Mouse (Mus musculus) liver, embryonic 14.5 days (tissue): ENCODE measurements around the gene Ndufs2. TPM values are rescaled to one million over a fixed set of nuclear protein-coding genes. Genes with fewer than 3 reads are reported as not detected.

ENCODE experiments used
- ATAC-seq: fragments of 200-750 bp; cut with Nextera tagmentation; 2 replicates; pipeline ENCODE4 v1.8.0; 2017; ENCODE audit warnings: moderate number of reproducible peaks, mild to moderate bottlenecking, moderate library complexity; ENCODE audit not compliant: insufficient read depth
- DNase-seq, 3 experiments: peaks; one replicate each; pipeline ENCODE4 v3.0.0-alpha.2; 2012 to 2013; ENCODE audit warnings: low read depth in 3 of 3, low spot score in 3 of 3
- H3K27ac ChIP-seq: fragments of 300-500 bp; sonication (generic); 2 replicates; pipeline ENCODE4 v1.5.1; 2014; ENCODE audit warnings: moderate library complexity, mild to moderate bottlenecking, control low read depth, inconsistent platforms
- H3K27me3 ChIP-seq: fragments of 300-500 bp; sonication (generic); 2 replicates; pipeline ENCODE4 v1.6.1; 2014; ENCODE audit warnings: mild to moderate bottlenecking, low read length, moderate library complexity; ENCODE audit not compliant: control insufficient read depth, insufficient read depth
- H3K36me3 ChIP-seq: fragments of 300-500 bp; sonication (generic); replicated peaks from 2 replicates; pipeline ENCODE4 v1.6.1; 2014; ENCODE audit warnings: low read depth; ENCODE audit not compliant: control insufficient read depth, insufficient read depth
- H3K4me1 ChIP-seq, 2 experiments: fragments of 200-500 bp in 1 of 2; fragments of 300-500 bp in 1 of 2; sonication (generic) in 1 of 2; replicated peaks; 2 replicates each; pipeline ENCODE4 v1.6.1; 2012 to 2014; ENCODE audit warnings: antibody characterized with exemption in 1 of 2, inconsistent platforms in 1 of 2, low read length in 1 of 2; ENCODE audit not compliant: control insufficient read depth in 2 of 2, insufficient read depth in 2 of 2
- H3K4me2 ChIP-seq: fragments of 300-500 bp; sonication (generic); 2 replicates; pipeline ENCODE4 v1.6.1; 2014; ENCODE audit warnings: low read depth, mild to moderate bottlenecking, control low read depth, moderate library complexity
- H3K4me3 ChIP-seq, 2 experiments: fragments of 200-500 bp in 1 of 2; fragments of 300-500 bp in 1 of 2; sonication (generic) in 1 of 2; 2 replicates each; pipeline ENCODE4 v1.5.1; 2012 to 2014; ENCODE audit warnings: low read depth in 2 of 2, low read length in 2 of 2, mild to moderate bottlenecking in 2 of 2, control low read depth in 1 of 2, inconsistent platforms in 1 of 2, moderate library complexity in 1 of 2; ENCODE audit not compliant: insufficient read depth in 1 of 2
- H3K9ac ChIP-seq: fragments of 300-500 bp; sonication (generic); replicated peaks from 2 replicates; pipeline ENCODE4 v1.6.1; 2014; ENCODE audit warnings: mild to moderate bottlenecking, control low read depth, moderate library complexity
- H3K9me3 ChIP-seq: fragments of 300-500 bp; sonication (generic); 2 replicates; pipeline ENCODE4 v1.6.1; 2016; ENCODE audit warnings: low read length, mixed read lengths; ENCODE audit not compliant: control insufficient read depth
- CTCF ChIP-seq: IDR thresholded peaks from 2 replicates; pipeline ENCODE4 v1.5.1; 2016; ENCODE audit warnings: antibody characterized with exemption, low read depth, control low read depth
- EP300 ChIP-seq: IDR thresholded peaks from 2 replicates; pipeline ENCODE4 v1.6.1; 2016; ENCODE audit warnings: antibody characterized with exemption, low read depth
- WGBS: fragments of 180-500 bp; shearing (Covaris S2); extraction: QIAGEN DNeasy Blood & Tissue Kit; methylation state at CpG from one replicate; pipeline ENCODE4 v1.1.7; 2014; ENCODE audit not compliant: insufficient replicate concordance; 5-methylcytosine and 5-hydroxymethylcytosine counted together
- polyA plus RNA-seq, 2 experiments: library from polyadenylated mRNA; depleted of rRNA in 1 of 2; stranded (reverse) in 1 of 2; unstranded in 1 of 2; fragments of >200 nt; fragmentation: Nextera tagmentation in 1 of 2; extraction: Ambion mirVana in 1 of 2; gene quantifications; 2 replicates each; pipeline versions ENCODE4 v1.2.1 to v1.2.3; 2012 to 2014

Ndufs2 gene
- polyA plus RNA-seq (2012; rRNA removed), result 53.6 and 72.4 TPM in 2 replicates
- 136 TPM in 2 replicates for polyA plus RNA-seq (2014; fragmentation: Nextera tagmentation; extraction: Ambion mirVana)

DNA sequence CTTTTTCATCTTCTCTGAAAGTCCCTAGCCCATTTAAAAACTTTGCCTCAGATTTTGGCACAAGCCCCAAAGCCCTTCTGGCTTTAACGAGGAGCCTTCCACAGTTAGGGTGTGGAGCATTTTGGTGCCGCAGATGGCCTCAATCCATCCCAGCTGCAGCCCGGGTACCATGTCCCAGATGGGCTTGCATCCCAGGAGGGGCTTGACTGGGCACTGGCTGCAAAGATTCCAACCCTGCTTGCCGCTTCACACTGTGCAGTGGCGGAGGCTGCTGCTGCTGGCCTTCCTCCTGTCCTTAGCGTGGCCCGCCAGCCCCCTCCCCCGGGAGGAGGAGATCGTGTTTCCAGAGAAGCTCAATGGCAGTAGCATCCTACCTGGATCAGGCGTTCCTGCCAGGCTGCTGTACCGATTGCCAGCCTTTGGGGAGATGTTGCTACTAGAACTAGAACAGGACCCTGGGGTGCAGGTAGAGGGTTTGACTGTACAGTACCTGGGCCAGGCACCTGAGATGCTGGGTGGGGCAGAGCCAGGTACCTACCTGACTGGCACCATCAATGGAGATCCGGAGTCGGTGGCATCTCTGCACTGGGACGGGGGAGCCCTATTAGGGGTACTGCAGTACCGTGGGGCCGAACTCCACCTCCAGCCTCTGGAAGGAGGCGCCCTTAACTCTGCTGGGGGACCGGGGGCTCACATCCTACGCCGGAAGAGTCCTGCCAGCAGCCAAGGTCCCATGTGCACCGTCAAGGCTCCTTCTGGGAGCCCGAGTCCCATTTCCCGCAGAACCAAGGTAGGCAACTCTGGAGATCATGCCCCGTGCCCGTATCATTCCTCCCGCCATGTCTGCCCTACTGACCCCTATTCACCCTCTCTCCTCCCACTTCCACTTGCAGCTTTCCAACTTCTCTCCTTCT, at the start of gene Ndufs2:
Ndufs2 (minus strand) TSS at position 709 of the 914 bp plus-strand sequence.
- Histone ChIP-seq H3K27me3 (peaks cover 25% of the 10 kb centered on the region), H3K4me1 (peaks cover 12 to 16% of the 10 kb centered on the region in 2 experiments), H3K27ac (no peak within 1 kb of the TSS), H3K9ac (no peak within 1 kb of the TSS), H3K9me3 (no peaks in the 10 kb centered on the region), H3K4me2 (peak within 1 kb of the TSS; percentile 11; the same call in 1 of the 2 replicates), H3K36me3 (no peaks in the 10 kb centered on the region), H3K4me3 (0 out of 4 replicates have a peak within 1 kb of the TSS, but pooled peaks of 1 of the 2 experiments have one; percentile 3)
- 30% methylated on average over 26 of the region's 26 CpGs for WGBS
- no peak for TF ChIP-seq EP300
- no peak for TF ChIP-seq CTCF
- DNase-seq (no peak), ATAC-seq (no peak)

DNA sequence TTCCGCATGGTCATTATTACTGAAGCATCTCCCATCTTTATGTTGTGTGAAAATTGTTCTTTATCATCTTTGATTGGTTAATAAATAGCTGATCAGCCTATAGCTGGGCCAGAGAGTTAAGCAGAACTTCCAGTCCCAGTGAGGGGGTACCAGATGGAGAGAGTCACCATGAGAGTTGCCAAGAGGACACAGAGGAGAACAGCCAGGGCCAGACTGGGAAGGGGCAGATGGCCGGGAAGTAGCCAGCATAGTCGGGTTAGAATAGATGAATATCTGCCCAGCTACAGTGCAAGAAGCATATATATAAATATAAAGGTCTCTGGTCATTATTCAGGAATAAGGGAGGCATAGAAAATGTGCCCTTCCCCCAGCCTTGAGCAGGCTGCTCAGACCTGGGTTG, 47.0 kb upstream of the Ndufs2 start:
- Histone ChIP-seq H3K4me2 (no peak overlapping the region), H3K27me3 (peaks cover 12% of the 10 kb centered on the region), H3K36me3 (no peaks in the 10 kb centered on the region), H3K9ac (no peak overlapping the region), H3K9me3 (no peaks in the 10 kb centered on the region), H3K27ac (no peak overlapping the region), H3K4me3 (no peak overlapping the region), H3K4me1 (peaks cover 3 to 11% of the 10 kb centered on the region in 2 experiments)
- TF ChIP-seq CTCF (no peak), EP300 (no peak)
- ATAC-seq (no peak), DNase-seq (no peak)
- WGBS, result 52% methylated on average over 3 of the region's 3 CpGs

DNA sequence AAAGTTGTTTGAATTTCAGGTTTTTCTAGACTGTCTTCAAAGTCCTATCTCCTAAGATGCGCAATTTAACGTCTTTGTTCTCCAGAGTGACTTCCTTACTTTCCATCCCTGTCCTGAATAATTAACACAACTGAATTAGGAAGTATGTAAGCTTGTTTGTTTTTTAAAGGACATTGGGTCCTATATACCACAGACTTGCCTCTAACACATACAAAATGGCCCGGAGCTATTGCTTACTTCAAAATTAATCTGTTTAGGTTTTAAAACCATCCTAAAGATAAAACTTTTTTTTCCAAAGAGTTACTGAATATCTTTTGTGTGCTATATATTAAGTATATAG, 43.8 kb upstream of the Ndufs2 start:
- TF ChIP-seq EP300 (no peak), CTCF (no peak)
- H3K4me3 ChIP-seq, result peak overlapping the region; percentile 94 to 99
- peaks cover 13 to 24% of the 10 kb centered on the region in 2 experiments for H3K4me1 ChIP-seq
- H3K36me3 ChIP-seq, result no peaks in the 10 kb centered on the region
- H3K27ac ChIP-seq, result peak overlapping the region; percentile 88
- ATAC-seq (0 out of 2 replicates have a peak, but pooled peaks have one; percentile 2), DNase-seq (no peak)
- no peaks in the 10 kb centered on the region for H3K9me3 ChIP-seq
- peak overlapping the region; percentile 76 for H3K4me2 ChIP-seq
- H3K27me3 ChIP-seq, result peaks cover 12% of the 10 kb centered on the region
- peak overlapping the region; percentile 95 for H3K9ac ChIP-seq
- 10% methylated on average over 3 of the region's 3 CpGs for WGBS

DNA sequence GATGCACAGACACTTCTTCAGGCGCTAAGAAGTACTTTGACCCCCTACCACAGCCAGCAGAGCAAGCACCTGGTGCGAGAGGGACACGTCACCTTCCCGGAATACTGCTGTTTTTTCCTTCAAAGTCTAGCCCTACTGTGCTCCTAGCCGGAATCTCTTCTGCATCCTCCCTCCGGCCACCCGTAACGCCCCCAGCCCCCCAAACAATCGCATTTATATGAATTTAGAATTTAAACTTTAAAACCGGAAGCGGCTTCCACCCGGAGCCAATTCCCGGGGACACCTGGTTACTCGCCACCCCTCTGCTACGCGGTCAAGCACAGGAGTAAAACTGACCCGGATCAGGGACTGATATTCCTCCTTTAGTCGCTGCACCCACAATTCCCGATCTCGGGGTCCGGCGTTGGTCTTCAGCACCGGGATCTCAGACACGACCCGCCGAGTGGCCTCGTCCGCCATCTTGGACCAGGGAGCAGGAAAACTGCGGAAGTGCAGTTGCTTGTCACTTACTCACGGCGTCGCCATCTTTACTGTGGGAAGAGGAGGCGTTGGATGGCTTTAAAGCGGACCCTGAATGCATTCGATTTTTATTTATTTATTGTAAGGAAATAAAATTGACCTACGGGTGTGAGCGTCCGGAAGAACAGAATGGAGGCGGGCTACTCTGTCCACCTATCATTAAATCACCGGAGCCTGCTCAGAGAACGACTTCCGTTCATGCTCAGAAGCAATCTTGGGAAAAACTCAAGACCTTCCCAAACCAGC, 43.3 kb upstream of the Ndufs2 start, which contains the start of gene Ufc1:
Ufc1 (minus strand) TSS at position 727 of the 765 bp plus-strand sequence.
- peak within 1 kb of the TSS; percentile 88 for H3K27ac ChIP-seq
- under 1% methylated on average over 42 of the region's 42 CpGs for WGBS

More for the DNA sequence above, 43.3 kb upstream of the Ndufs2 start, which contains the start of gene Ufc1:
- Histone ChIP-seq H3K36me3 (no peaks in the 10 kb centered on the region; the same call in 1 of the 2 replicates), H3K9me3 (no peaks in the 10 kb centered on the region), H3K27me3 (peaks cover 12% of the 10 kb centered on the region), H3K9ac (peak within 1 kb of the TSS; percentile 95), H3K4me1 (peaks cover 13 to 24% of the 10 kb centered on the region in 2 experiments), H3K4me2 (peak within 1 kb of the TSS; percentile 76), H3K4me3 (peak within 1 kb of the TSS; percentile 94 to 99)
- ATAC-seq (peak; percentile 78), DNase-seq (peak; percentile 72 to 77 (median 73))
- TF ChIP-seq EP300 (no peak), CTCF (peak; percentile 61)
